ENCODE assay signal across 8 mouse cellular contexts in the genomic region with DNA sequence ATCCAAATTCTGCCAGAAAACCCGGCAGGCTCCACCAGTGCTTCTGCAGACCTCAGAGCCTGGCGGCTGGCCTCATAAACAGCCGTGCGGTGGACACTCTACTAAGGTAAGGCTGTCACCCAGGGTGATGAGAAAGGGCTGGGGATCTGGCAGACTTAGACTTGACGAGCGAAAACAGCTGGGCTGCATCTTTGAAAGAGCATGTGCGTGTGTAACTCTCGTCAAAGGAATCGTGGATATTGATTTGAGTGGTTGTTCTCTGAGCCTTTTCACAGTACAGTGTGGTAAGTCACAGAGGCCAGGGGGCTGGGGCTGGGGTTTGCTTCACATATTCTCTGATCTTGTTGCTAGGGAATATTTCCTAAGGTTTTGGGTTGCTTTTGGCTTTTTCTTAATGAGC. TPM values are rescaled to one million over a fixed set of nuclear protein-coding genes. Genes with fewer than 3 reads are reported as not detected.
DNase-seq lines count a peak whose midpoint lies in the region; TF ChIP-seq lines count a peak whose summit lies in the region.

TSS of gene Txnrd1 (plus strand) at position 26 of the 400 bp plus-strand sequence.

- no peak for TF ChIP-seq CTCF in bone marrow macrophage, adult 2 months (IDR thresholded peaks at IDR 0.05; ENCODE audit: low read depth, low read length)

- H3K4me3 ChIP-seq in bone marrow macrophage, adult 2 months (ENCODE audit: insufficient read depth, low read length), result no peak within 1 kb of the TSS

- TF ChIP-seq POLR2A in bone marrow macrophage, adult 2 months (IDR thresholded peaks at IDR 0.05; ENCODE audit: borderline replicate concordance, low read depth, low read length), result no peak

- no peak within 1 kb of the TSS for H3K27ac ChIP-seq in bone marrow macrophage, adult 2 months (ENCODE audit: insufficient read depth, low read depth, low read length)

- DNase-seq in layer of hippocampus, adult 8-10 months (ENCODE audit: low spot score in 2 of 2), result no peak
- DNase-seq in layer of hippocampus, adult 9-10 months (ENCODE audit: low spot score), result no peak
- no peak for DNase-seq in gonadal fat pad, adult 2 months (ENCODE audit: low read depth)
- DNase-seq in large intestine, adult 2 months (ENCODE audit: low read depth, low spot score), result no peak
- peak; percentile 34 for DNase-seq in mesoderm, embryonic 11.5 days (ENCODE audit: low read depth, low spot score)
- no peak for DNase-seq in right cerebral cortex, postnatal 14 days
- DNase-seq in kidney, adult 11 months, result no peak

- WGBS in large intestine, adult 2 months, result 75% methylated on average over 9 of the region's 9 CpGs

- H3K4me1 ChIP-seq in bone marrow macrophage, adult 2 months (ENCODE audit: control insufficient read depth, insufficient read depth, low read length), result peaks cover 2% of the 10 kb centered on the region; the same call in 1 of the 2 replicates

RNA-seq across cellular contexts. Expression of gene Txnrd1, which starts in this region (rescaled TPM):
- 10 to 100 TPM; 53.3 to 58.4 (median 56.1) TPM for total RNA-seq in layer of hippocampus, adult 8-10 months (2022)
- 82.9 and 88.9 TPM in 2 replicates for polyA plus RNA-seq in bone marrow macrophage, adult 2 months (2012; ENCODE audit: insufficient read depth, insufficient read length, missing spikeins)
- polyA plus RNA-seq in gonadal fat pad, adult 2 months (2012; rRNA removed), result 36.1 and 44.0 TPM in 2 replicates
- polyA plus RNA-seq in large intestine, adult 2 months (2012; rRNA removed), result 81.4 and 98.6 TPM in 2 replicates
